Mouse (Mus musculus) adipocyte (in vitro differentiated cells): ENCODE measurements around the gene Adk.
"Not testable (repeated sequence)": the region's sequence is repeated elsewhere in the genome, so short reads cannot be mapped to it uniquely, and the experiment has no call there.

Source experiments
- DNase-seq: peaks from one replicate; pipeline ENCODE4 v3.0.0-alpha.2; 2016; ENCODE audit warnings: low spot score

Adk gene

GRCm38 (mm10) chr14:21434686-21435085 lies 382.3 kb downstream of the Adk start:
- DNase-seq = no peak

DNA sequence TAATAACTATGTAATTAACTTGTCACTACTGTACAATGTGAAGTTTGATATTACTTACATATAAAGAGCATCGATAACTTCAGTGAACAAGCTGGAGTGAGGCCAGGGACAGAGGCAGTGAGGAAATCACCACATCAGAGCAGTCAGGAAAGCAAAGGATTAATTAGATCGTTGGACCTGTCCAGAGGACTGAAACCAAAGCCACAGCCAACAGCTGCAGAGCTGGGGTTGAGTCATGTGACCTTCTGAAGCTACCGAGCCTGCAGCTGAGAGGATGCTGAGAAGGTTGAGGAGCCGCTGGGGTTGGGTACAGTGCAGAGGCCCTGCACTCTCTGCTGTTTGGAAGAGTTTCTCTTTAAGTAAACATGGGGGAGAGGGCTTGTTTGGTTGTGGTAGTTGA lies 387.4 kb downstream of the Adk start:
- DNase-seq = no peak

- DNase-seq = no peak
Measured at GRCm38 (mm10) chr14:21440526-21440925, 388.2 kb downstream of the Adk start.

DNA sequence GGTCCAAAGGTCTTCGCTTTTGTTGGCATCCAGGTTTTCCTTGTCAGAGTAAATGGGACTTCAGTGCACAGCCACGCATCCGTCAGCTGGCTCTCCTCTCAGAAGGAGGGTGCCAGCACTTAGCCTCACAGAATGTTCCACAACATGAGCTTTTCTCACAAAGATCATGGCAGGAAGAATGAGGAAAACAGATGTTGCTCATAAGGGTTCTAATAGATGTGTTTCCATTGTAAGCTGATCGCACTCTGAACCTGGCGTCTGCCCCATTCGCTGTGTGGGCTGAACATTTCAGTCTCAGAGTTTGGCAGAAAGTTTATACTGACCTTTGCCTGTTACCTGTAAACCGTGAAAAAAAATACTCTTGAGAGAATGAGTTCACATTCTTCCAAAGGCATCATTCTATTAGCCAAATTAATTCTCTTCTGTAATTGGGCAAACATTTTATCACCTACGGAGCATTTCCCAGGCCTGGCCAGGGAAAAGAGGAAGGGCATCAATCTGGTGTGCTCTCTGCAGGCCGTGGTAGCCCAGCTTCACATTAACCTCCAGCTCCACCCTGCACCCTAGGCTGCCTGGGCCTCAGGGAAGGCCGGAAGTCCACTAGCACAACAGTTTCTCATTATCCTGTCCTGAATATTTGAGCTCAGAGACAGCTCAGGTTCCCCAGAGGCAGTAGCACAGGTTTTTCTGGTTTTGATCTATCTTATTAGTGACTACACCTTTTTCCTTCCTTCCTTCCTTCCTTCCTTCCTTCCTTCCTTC lies 389.6 kb downstream of the Adk start:
- no peak for DNase-seq

- DNase-seq = no peak
Measured at GRCm38 (mm10) chr14:21452581-21452980, 400.2 kb downstream of the Adk start.

- peak; percentile 31 for DNase-seq
Measured at GRCm38 (mm10) chr14:21453896-21454295, 401.5 kb downstream of the Adk start.

- no peak for DNase-seq
Measured at GRCm38 (mm10) chr14:21455654-21456350, 403.4 kb downstream of the Adk start.

DNA sequence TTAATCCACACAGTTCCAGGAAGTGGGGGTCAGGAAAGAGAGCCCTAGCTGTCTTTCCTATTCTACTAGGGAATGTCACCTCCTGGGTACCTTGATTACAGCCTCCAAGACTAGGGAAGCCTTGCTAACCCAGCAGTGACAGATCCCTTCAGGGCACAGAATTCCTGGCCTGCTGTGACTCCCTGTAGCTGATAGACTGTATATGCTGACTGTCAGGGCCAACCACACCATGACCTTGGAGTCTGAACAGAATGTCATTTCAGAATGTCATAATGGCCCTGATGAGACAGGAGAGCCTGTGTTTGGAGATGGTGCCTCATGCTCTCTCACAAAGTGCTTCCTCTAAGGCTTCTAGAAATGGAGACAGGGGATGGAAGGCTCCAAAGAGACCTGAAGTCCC lies 404.2 kb downstream of the Adk start:
- DNase-seq = no peak

GRCm38 (mm10) chr14:21457876-21458275 lies 405.5 kb downstream of the Adk start:
- no peak for DNase-seq

DNA sequence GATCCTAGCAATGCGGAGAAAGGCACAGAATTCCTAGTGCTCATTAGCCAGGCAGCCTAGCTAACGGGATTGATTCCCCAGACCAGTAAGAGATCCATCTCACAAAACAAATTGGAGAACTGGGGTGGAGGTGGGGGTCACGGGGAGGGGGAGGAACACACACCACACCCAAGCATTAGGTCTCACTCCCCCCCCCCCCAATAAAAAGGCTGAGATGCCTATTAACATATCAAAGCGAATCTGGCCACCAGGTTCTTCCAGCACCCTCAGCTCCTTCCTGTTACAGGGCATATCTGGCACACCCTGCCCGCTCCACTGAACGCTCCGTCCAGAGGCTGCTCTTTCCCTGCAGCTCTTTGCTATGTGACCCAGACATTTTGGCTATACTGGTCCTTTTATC lies 406.3 kb downstream of the Adk start:
- DNase-seq = no peak

GRCm38 (mm10) chr14:21459163-21459562 lies 406.8 kb downstream of the Adk start:
- DNase-seq = no peak

- DNase-seq = no peak
Measured at GRCm38 (mm10) chr14:21462398-21462797, 410.0 kb downstream of the Adk start.

DNA sequence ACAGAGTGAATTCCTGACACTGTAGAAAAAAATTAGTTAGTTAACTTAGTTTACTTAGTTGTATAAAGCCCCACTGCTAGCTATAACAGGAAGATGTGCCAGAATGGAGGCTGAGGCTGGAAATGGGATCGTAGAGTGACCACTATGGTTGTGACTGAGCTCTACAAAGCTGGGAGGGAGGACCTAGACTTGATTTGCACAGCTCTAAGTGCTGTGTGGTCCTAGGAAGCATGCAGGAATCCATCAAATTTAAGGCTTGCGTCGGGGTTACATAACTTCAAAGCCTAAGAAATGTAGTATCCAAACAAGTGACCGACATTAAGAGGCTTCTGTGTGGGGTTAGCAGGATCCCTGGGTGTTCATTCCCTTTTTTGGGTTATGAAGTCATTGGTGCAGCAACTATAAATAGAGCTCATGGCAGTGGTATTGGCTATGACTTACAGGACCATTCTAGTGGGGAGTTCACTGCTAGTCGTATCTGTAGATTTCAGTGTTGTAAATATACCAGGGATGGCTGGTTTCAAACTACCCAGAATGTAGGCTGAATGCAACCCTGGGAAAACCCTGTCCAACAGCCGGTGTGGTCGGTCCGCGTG lies 410.8 kb downstream of the Adk start:
- no peak for DNase-seq

DNA sequence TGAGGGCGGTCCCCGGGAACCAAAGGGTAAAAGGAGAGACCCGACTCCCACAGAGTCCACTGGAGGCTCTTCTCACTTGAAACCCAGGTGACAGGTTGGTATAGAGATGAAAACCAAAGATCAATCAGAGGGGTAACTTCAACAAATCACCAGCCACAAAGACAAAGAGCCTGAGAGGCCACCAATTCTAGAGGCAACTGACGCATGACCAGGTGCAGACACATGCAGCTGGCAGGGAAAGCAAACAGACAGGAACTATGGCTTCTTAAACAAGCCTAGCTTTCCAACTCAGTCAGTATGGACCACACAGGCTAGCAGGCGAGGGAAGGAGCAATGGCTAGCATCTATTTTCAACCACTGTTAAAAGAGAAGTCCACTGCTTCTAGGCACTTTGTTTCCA lies 418.0 kb downstream of the Adk start:
- DNase-seq = no peak

- no peak for DNase-seq
Measured at GRCm38 (mm10) chr14:21471975-21472374, 419.6 kb downstream of the Adk start.

GRCm38 (mm10) chr14:21474593-21475132 lies 422.3 kb downstream of the Adk start:
- not testable (repeated sequence) for DNase-seq

- peak; percentile 24 for DNase-seq
Measured at GRCm38 (mm10) chr14:21477181-21477580, 424.8 kb downstream of the Adk start.

DNA sequence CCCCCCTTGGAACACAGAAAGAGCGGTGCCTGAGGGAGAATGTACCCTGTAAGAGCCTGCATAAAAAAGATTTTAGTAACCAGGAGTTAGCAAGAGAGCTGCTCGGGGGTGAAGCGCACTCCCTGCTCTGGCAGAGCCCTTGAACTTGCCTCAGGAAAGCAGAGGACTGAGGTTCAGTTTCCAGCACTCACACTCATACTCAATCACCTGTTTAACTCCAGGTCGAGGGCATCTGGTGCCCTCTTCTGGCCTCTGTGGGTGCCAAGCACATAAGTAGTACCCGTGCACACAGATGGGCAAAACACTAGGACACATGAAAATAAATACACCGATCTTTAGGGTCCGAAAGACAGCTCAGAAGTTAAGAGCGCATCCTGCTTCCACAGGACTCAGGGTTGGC lies 427.2 kb downstream of the Adk start:
- no peak for DNase-seq

DNA sequence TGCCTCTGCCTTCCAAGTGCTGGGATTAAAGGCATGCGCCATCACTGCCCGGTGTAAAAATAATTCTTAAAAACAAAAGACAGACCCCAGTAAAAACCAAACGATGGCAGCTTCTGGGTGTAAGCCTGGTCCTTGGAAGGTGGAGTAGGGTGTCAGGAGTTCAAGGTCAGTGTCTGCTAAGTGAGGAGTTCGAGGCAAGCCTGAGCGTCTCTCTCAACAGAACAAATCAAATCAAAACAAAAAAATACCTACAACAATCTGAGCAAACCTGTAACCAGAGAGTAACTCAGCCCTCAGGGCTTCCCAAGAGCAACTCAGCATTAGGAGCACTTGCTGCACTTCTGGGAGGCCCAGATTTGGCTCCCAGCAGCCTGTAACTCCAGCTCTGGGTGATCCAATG lies 427.8 kb downstream of the Adk start:
- DNase-seq = no peak

DNA sequence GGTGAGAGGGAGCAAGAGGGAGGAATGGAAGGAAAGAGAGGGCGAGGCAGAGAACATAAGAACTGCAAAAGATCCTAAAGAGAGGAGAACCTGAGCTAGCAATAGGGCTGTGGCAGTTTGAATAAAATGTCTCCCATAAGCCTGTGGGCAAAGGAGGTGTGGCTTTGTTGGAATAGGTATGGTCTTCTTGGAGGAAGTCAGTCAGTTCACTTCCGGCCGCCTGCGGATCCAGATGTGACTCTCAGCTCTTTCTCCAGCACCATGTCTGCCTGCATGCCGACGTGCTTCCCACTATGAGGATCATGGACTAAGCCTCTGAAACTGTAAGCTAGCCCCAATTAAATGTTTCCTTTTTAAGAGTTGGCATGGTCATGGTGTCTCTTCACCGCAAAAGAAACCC lies 428.9 kb downstream of the Adk start, which contains the start of gene Kat6b:
Gene Kat6b, plus strand, starts transcription at position 204 of the 400 bp plus-strand sequence.
- no peak for DNase-seq

- DNase-seq = no peak
Measured at GRCm38 (mm10) chr14:21484199-21484598, 431.8 kb downstream of the Adk start.

DNA sequence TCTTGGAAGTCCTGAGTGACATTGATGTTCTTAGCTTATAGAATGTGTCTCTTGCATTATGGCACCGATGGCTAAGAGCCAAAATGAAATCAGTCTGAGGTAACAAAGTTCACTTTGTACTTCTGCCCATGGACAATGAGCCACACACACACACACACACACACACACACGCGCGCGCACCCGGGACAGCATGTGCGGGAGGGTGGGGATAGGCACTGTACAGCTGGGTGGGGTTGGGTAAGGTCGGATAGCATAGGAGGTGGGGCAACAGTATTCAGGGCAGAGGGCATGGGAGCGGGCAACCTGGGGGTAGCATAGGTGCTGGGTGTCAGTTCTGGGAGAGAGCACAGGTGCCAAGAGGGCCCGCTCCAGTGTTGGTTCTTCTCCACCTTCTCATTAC lies 432.3 kb downstream of the Adk start:
- DNase-seq = no peak

GRCm38 (mm10) chr14:21485961-21486520 lies 433.7 kb downstream of the Adk start:
- no peak for DNase-seq
